Mouse (Mus musculus) G1E (cell line): ENCODE measurements at regions not wholly inside any gene's neighbourhood (a gene's known extent, or its start where the extent isn't known, plus 50 kb on each side); places are given as distances from the start of the nearest gene placed in this dataset.

Experiments
- CTCF ChIP-seq: IDR thresholded peaks from 2 replicates; pipeline ENCODE4 v1.5.1; 2012; ENCODE audit warnings: low read depth, low read length, inconsistent platforms, mixed read lengths
- GATA1 ChIP-seq: IDR thresholded peaks from 2 replicates; pipeline ENCODE4 v1.6.1; 2012; ENCODE audit warnings: borderline replicate concordance, low read length, inconsistent platforms, mixed read lengths
- POLR2AphosphoS5 ChIP-seq: IDR thresholded peaks from 2 replicates; pipeline ENCODE4 v1.6.1; 2012; ENCODE audit warnings: low read depth, low read length, inconsistent platforms; ENCODE audit not compliant: insufficient replicate concordance
- TAL1 ChIP-seq: conservative IDR thresholded peaks from 2 replicates; pipeline ENCODE4 v1.6.1; 2012; ENCODE audit warnings: low read depth, low read length, inconsistent platforms, mixed read lengths

DNA sequence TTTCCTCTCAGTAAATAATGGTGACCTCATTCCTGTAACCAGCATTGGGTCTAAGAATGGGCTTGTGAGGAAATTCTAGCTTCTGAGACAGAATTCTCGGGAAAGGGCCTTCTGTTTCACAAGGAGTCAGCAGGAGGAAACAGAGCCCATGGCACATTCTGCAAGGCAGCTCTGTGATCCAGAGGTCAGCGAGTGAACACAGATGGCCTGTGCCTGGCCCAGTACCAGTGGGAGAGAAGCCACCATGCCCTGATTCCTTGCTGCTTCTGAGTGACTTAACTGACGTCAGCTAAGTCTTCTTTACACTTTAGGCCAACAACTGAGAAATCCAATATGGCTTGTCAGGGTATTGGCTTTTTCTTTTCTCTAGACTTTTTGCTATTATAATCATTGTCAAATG, 342.5 kb upstream of the Tmc3 start:
- TF ChIP-seq CTCF (no peak), GATA1 (no peak), TAL1 (no peak), POLR2AphosphoS5 (no peak)
